Mouse (Mus musculus): ENCODE data around the gene Rybp.
A peak's percentile ranks its signal among the peaks of the same experiment; 100 is the strongest.

The Rybp gene

DNA sequence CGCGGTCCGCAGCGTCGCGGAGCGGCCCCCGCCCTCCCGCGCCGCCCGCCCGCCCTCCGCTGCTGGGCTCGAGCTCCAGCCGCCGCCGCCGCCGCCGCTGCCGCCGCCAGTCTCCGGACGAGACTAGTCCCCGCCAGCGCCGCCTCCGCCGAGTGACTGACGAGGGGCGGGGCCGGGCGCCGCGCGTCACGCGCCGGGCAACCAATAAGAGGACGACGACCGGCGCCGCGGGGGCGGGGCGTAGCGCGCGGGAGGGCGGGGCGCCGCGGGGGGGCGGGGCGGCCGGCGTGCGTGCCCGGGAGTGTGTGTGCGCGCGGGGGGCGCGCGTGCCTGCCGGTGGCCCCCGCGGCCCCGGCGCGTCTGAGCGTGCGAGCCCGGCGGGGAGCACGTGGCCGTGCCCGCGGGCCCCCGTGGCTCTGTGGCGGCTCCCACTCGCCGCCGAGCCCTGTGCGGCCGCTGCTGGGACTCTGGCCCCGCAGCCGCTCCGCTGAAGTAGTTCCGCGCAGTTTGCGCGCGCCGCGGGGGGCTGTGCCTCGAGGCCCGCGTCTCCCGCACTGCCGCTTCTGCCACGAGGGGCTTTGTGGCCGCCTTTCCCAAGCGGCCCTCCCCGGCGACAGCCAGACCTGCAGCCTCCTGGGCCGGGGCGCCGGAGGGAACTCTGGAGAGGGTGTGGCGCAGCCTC lies at the start of gene Rybp:
Rybp (minus strand) TSS at position 152 of the 682 bp plus-strand sequence.
- peak; percentile 94 for DNase-seq (ENCODE audit: low read depth, low spot score)

DNA sequence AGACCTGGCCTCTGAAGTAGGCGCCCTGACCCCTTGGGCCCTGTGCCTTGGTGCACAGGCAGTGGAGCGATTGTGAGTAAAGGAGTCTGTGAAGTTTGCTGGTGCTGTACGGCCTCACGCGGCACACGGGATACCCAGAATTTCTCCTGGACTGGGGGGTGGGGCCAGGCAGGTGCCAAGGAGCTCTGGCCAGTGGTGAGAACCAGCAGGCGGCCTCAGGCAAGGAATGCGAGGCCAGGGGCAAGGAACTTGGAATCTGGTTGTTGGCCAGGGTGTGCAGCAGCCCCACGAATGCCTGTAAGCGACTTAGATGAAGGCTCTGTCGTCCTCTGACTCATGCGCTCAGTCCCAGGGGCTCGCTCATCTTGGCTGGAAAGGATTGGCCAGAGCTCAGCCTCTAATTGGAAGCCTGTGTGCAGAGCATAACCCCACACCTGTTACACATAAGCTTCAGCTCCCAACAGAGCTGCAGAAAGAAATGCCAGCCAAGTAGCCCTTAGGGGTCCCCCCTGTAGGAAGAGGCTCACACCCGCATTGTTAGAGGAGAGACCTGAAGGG lies 49.4 kb upstream of the Rybp start:
- no peak for DNase-seq (ENCODE audit: low read depth, low spot score)

DNA sequence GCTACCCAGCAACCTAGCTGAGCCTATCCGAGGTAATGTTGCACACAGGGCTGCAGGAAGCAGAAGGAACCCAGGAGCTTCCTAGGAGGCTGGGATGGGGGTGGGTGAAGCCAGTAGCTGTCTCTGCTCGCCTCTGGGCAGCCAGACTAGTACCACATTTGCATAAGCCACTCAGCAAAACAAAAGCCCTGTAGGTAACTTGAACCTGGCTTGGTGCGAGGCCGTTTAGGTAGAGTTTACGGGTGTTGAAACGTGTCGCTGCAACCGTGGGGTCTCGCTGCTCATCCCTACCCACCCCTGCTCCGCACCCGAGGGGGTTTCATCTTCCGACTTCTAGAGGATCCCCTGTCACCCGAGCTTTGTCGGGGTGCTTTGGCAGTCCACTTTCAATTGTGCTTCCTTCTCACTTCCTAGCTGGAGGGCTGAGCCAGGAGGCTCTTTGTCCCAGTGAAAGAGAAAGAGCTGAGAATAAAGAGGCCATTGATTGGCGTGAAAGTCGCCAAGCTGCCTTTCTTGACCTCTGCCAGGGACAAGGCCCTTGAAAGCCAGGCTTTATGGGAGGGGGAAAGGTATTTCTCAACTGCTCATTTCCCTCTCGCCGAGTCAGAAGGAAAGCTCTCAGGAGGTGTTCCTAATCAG lies 48.3 kb upstream of the Rybp start:
- DNase-seq (ENCODE audit: low read depth, low spot score), result no peak

DNA sequence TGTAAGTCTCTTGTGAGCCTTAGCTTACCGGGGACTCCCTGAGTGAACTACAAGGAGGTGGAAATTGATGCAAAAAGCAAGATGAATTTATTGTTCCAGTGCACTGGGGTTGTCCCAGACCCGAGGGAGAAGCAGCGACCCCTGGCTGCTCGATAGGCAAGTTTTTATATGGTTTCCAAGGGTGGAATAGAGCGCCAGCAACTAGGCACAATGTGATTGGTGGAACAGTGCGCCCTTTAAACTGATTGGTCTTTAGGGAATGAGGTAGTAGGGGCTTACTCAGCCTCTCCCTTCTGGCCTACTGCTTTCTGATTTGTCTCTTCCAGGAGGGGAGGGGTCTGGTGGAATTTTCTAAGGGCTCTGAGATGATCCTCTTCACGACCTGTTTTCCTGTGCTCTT lies 46.5 kb upstream of the Rybp start:
- no peak for DNase-seq (ENCODE audit: low read depth, low spot score)

DNA sequence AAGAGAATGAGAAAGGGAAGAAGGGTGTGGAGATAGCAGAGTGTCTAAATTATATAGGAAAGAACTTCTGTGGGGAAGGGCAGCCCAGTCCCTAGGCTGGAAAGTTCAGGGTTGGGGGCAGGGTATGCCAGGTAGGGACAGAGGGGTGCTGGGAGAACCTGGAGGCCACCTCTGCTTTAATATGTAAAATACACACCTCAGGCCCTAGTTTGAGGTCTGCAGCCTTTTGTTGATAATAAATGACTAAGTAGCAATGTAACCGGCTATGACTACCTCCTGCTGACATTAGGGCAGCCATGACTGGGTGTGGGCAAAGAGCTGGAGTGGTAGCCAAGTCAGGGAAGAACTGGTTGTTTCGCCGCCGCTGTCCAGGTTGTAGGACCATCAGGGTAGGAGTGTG lies 45.2 kb upstream of the Rybp start:
- DNase-seq (ENCODE audit: low read depth, low spot score), result no peak

DNA sequence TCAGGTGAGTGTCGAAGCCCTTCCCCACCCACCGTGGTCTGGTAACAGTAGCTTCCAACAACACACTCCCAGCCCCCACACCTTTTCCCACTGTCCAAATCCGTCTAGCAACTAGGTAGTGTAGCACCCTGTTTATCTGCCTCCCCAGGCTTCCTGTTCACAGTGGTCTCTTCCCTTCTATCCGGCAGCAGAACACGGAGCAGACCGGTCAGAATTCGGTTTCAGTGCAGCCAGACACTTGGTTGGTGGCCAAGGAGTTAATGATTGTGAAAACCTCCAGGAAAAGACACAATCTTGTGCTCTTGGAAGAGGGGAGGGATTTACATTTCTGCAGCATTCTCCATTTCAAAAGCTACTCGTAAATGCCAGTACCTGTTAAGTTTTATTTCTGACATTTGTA lies 44.3 kb upstream of the Rybp start:
- DNase-seq (ENCODE audit: low read depth, low spot score), result no peak

DNA sequence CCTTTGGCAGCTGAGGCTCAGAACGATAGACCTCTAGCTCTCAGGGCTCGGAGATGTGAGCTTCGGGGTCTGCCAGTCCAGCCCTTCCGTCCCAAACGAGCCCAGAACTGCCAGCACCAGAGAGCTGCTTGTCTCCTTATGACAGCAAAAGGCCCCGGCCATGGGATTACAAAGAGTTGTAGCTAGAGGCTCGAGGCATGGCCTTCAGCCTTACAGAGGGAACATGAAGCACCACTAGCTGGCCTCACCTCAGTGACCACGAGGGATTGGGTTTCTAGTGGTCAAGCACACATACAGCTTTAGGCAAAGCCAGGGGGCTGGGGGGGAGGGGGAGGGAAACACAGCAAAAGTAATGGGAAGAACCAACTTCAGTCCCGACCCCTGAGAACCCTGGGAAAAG lies 43.8 kb upstream of the Rybp start:
- DNase-seq (ENCODE audit: low read depth, low spot score), result no peak

DNA sequence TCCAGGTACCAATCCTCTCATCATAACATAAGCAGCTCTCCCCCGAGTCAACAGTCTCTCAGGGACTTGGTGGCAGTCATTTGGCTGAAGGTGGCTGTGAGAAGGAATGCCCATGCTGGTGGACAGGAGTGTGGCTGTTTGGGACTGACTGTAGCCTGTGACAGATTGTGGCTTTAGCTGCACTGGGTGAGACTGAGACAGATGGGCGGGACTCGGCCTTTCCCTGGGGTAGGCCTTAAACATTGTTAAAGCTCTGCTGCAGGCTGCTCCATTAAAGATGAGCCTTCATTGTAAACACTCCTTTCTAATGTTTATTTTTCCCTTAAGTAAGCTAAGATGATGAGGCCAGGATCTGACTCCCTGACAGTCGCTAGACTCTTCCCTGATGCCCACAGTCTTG lies 42.3 kb upstream of the Rybp start:
- DNase-seq (ENCODE audit: low read depth, low spot score), result no peak

DNA sequence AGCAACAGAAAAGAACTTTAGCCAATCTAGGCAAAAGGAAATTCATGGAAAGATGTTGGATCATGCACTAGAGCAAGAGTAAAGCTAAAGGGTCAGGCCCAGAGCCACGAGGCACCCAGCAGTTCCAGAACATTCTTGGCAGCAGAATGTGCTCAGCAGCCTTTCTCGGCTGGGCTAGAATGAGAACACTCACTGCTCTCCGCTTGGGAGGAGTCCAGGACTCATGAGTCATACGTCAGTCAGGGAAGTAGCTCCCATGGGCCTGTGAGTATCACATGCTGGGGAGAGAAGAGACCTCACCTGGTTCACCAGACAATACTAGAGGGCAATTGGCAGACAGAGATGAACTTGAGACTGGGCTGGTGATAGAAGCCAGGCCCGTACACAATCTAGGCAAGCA lies 39.8 kb upstream of the Rybp start:
- DNase-seq (ENCODE audit: low read depth, low spot score), result no peak

DNA sequence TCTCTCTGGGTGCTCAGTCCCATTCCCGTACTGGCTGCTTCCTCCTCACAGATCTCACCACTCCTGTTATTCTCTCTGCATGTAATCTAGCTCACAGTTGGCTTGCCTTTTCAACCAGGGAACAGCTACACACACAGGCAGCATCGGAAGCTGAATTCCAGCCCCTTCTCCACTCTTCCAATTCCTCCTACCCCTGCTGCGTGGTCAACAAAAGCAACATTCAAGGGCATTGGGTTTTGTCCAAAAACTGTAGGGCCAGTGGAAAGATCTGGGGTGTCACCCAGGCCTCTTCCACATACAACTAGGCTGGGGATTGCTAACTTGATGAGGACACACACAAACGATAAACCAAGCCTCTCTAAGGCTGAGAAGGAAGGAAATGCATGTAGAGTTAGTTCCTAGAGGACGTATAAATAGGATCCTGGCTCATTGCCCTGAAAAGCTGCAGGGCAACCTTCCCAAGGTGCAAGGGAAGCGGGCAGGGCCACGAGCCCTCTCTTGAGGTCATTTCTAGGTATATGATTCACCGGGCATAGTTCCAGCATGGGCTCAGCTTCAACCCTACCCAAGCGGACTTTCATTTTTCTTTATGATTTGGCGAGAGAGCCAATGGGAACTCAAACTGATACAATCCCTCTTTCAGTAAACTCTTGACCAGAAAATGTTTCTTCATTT lies 36.6 kb upstream of the Rybp start:
- DNase-seq (ENCODE audit: low read depth, low spot score), result no peak

DNA sequence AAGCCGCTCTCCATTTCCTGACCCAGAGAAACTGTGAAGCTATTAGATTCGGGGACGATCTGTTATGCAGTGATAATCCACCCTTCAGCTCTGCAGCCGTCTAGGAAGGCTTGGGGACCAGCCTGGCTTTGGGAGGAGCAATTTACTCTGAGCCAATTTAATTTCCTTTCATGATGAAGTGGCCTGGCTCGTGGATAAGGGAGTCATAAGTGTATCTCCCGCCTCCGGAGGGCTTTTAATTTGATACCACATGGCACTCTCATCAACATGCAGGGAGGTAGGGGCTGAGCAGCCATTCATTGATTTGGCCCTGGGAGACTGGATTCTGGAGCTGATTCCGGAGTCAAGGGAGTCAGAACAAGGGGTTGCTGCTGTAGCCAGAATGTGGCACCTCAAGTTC lies 35.3 kb upstream of the Rybp start:
- no peak for DNase-seq (ENCODE audit: low read depth, low spot score)

DNA sequence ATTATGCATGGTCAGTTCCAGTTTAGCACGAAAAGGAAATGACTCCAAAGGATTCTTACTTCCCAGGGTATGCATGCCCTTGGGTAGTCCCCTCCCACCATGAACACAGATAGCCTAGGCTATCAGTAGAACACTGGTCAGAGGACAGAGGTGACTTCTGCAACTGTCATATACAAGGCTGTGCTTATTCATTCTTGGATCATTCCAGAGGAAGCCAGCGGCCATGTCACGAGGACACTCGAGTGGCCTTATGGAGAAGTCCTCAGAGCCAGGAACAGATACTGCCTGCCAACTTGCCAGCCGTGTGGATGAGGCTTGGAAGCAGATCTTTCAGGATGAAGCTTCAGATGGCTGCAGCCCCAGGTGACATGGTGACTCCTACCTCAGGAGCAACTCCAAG lies 34.9 kb upstream of the Rybp start:
- DNase-seq (ENCODE audit: low read depth, low spot score), result no peak

DNA sequence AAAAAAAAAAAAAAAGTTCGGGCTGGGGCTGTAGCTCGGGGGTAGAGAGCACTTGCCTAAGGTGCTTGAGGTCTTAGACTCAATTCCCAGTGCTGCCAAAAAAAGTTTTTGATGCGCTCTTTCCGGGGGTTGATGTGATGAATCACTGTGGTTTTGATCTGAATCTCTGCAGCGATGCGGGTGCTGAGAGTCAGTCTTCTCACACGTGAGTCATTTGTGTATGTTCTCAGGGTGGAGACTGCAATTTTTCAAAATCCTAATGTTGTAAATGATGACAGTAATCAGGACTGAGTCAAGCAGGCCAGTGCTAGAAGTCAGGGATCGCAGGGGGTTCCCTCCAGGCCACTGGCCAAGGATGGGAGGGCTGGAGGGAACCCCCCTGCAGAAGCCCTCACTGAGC lies 26.9 kb upstream of the Rybp start:
- DNase-seq (ENCODE audit: low read depth, low spot score), result peak; percentile 46

DNA sequence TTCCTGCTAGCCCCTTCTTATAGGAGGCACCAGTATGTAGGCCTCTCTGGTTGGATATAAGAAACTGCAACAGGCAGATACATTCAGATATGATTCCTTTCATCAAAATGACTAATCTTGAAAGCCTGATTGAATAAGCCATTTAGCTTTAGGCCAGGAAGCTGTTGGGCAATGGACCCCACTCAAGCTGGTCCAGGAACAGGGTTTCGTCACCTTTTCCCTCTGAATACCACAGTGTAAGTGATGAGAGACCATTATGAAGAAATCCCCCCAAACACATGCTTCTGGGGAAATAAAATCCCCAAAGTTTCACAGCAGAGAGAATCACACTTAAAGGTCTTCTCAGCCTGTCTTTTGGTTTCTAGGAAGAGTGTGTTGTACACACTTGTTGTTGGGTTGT lies 23.9 kb upstream of the Rybp start:
- DNase-seq (ENCODE audit: low read depth, low spot score), result no peak

DNA sequence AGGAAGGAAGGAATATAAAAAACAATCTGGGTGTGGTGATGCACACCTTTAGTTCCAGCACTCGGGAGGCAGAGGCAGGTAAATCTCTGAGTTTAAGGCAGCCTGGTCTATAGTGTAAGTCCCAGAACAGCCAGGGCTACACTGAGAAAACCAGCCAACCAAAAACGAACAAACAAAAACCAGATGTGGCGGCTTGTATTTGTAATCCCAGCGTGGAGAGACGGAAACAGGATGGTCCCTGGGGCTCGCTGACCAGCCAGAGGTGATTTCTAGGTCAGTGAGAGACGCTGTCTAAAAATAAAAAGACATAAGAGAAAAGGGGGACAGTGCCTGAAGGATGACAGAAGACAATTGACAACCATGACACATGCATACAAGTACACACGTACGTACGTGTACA lies 17.5 kb upstream of the Rybp start:
- no peak for DNase-seq (ENCODE audit: low read depth, low spot score)

DNA sequence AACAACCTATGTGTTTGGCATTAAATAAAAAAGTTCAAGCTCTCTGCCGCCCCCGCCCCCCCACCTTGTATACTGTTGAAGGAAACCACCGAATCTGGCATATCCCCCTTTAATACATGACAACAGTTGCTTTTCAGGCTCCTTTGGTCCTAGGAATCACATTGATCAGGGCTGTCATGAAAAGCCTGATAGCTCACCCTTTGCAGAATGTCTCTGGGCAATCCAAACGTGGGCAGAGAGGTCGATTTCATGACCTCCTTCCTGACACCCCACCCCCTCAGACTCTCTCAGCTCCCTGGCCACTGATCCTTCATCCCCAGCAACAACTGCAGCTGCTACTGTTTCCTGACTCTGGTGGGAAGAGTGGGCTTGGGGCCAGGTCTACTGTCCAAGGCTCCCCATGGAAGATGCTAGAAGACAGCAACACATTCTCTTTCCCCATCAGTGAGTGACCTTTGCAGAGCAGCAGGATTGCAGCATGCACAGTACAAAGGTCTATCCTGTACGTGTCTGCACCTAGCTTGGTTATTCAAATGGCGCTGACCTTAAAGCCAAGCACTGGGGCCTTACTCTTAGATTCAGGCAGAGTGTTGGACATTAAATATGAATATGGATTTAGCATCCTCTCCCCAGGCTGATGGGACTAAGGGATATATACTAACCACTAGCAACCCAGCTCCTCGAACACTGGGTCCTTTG lies 14.3 kb upstream of the Rybp start:
- DNase-seq (ENCODE audit: low read depth, low spot score), result no peak

DNA sequence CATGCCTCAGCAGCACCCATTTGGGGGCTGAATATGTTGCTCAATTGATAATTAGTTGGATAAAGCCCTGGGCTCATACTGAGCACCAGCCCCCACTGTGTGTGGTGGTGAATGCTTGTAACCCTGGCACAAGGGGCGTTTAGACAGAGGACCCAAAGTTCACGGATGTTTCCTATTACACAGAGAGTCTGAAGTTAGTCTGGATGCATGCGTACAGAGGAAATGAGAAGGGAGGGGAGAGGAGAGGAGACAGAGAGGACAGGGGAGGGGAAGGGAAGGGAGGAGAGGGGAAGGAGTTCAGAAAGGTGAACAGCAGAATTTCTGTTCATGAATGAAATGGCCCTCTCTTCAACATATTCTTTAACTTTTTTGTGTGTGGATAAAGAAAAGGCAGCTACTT lies 13.5 kb upstream of the Rybp start:
- DNase-seq (ENCODE audit: low read depth, low spot score), result no peak

DNA sequence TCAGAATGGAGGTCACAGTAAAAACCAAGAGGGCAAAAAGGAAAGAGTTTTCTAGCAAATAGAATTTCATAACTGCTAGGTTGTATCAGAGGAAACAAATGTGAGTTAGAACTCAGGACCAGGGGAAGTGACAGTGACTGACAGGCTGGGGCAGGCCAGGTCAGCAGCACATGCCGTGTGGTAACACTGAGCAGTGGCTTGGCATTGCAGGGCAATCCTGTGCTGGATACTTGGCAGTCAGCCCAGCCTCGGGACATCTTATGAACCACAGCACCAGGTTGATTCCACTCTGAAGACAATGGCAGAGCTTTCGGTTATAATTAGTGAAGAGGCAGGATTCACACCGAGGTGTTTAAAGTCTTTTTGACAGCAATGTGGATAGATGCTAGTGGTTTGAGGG lies 11.7 kb upstream of the Rybp start:
- no peak for DNase-seq (ENCODE audit: low read depth, low spot score)

DNA sequence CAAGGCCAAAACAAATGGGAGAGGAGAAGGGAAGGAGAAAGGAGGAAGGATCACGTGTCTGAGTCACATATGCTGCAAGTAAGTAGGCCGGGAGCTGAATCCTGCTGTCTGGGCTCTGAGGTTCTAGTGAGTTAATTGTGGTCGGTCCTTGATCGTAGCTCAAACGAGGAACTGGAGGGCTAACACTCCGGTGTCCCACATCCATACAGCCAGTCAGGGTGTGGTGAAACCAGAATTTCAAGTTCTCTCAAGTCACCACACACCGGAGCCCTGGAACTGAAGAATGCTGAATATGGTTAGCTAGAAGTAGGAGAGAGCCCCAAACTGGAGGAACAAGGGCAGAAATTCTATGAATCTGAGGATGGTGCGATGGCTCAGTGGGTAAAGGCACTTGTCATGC lies 10.3 kb upstream of the Rybp start:
- DNase-seq (ENCODE audit: low read depth, low spot score), result no peak

DNA sequence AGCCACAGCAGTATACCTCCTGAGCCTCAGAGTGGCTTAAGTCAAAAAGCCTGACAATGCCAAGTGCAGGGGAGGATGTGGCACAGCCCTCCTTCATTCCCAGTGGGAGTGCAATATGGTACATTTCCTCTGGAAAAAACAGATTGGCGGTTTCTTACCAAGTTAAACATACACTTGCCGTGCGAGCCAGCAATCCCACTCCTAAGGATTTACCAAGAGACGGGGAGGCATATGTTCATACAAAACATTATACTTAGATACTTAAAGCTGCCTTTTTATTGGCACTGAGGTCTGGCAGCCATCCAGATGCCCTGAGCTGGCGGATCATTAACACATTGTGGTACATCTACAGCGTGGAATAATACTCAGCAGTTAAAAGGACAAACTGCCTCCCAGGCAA lies 5.1 kb upstream of the Rybp start:
- DNase-seq (ENCODE audit: low read depth, low spot score), result no peak

DNA sequence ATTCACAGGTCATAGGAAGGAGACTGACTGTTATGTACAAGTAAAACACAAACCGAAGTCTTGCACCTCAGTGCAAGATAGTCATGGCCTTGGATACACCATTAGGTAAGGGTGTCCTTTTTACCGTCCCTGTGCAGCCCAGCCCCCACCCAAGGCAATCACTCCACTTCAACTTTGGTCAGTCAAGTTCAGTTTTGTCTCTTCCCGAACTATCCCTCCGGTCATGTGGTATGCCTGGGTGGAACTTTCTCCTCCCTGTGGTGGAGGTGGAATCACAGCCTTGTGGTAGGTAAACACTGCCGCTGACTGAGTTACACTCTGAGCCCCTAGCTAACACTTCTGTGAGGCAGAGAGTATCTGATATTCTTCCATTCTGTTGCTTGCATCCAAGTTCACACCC lies 1.8 kb upstream of the Rybp start:
- no peak for DNase-seq (ENCODE audit: low read depth, low spot score)

DNA sequence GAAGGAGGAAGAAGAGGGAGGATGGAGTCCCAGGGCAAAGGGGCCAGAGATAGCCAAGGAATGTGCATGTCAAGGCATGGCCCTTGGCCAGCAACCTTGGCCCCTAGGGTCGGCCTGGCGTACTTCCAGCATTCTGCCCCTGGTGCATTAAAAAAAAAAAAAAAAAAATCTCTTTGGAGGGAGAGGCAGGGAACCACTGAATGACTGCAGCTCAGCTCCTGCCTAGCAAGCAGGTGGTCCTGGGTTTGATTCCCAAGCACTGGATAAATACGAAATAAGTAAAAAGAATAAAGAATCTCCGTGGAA lies 1.4 kb upstream of the Rybp start:
- no peak for DNase-seq (ENCODE audit: low read depth, low spot score)

Measured in CD4-positive helper T cell, adult 2 months (primary cell).